Mouse (Mus musculus): ENCODE data around the gene Rnf13. TPM values are rescaled to one million over a fixed set of nuclear protein-coding genes. Genes with fewer than 3 reads are reported as not detected.
"Not testable (repeated sequence)": the region's sequence is repeated elsewhere in the genome, so short reads cannot be mapped to it uniquely, and the experiment has no call there.

Gene Rnf13
- polyA plus RNA-seq (2012; rRNA removed) = 19.9 and 33.8 TPM in 2 replicates

- under 1% methylated on average over 59 of the region's 59 CpGs for WGBS
Observed at GRCm38 (mm10) chr3:57735511-57736370, at the start of gene Rnf13. Gene Rnf13 (plus strand): TSS chr3:57736062.

GRCm38 (mm10) chr3:57691772-57692171 lies 44.1 kb upstream of the Rnf13 start:
- WGBS = 70% methylated on average over 4 of the region's 4 CpGs
- DNase-seq (ENCODE audit: low read depth, low spot score) = no peak

More at GRCm38 (mm10) chr3:57735511-57736370, at the start of gene Rnf13:
- DNase-seq (ENCODE audit: low read depth, low spot score) = peak; percentile 82

GRCm38 (mm10) chr3:57692719-57693118 lies 43.1 kb upstream of the Rnf13 start, which contains the start of gene Ankub1:
Gene Ankub1 (minus strand): TSS chr3:57692799.
- 36% methylated on average over 2 of the region's 2 CpGs for WGBS
- DNase-seq (ENCODE audit: low read depth, low spot score) = no peak

- DNase-seq (ENCODE audit: low read depth, low spot score) = no peak
- 72% methylated on average over 4 of the region's 4 CpGs for WGBS
Observed at GRCm38 (mm10) chr3:57696249-57696648, 39.6 kb upstream of the Rnf13 start.

GRCm38 (mm10) chr3:57696779-57697178 lies 39.1 kb upstream of the Rnf13 start:
- no peak for DNase-seq (ENCODE audit: low read depth, low spot score)
- WGBS = 77% methylated on average over 9 of the region's 9 CpGs

- WGBS = 66% methylated on average over 6 of the region's 6 CpGs
- no peak for DNase-seq (ENCODE audit: low read depth, low spot score)
Observed at GRCm38 (mm10) chr3:57714151-57714550, 21.7 kb upstream of the Rnf13 start.

GRCm38 (mm10) chr3:57732206-57732915 lies 3.5 kb upstream of the Rnf13 start:
- DNase-seq (ENCODE audit: low read depth, low spot score) = no peak
- 82% methylated on average over 5 of the region's 5 CpGs for WGBS

- WGBS = under 1% methylated on average over 13 of the region's 13 CpGs
- DNase-seq (ENCODE audit: low read depth, low spot score) = no peak
Observed at GRCm38 (mm10) chr3:57736419-57737095, 695 bp downstream of the Rnf13 start.

- no peak for DNase-seq (ENCODE audit: low read depth, low spot score)
- 80% methylated on average over 1 of the region's 1 CpGs for WGBS
Observed at GRCm38 (mm10) chr3:57739830-57740229, 4.0 kb downstream of the Rnf13 start.

- WGBS = 88% methylated on average over 3 of the region's 3 CpGs
- DNase-seq (ENCODE audit: low read depth, low spot score) = no peak
Observed at GRCm38 (mm10) chr3:57748576-57749267, 12.9 kb downstream of the Rnf13 start.

GRCm38 (mm10) chr3:57776915-57777314 lies 41.1 kb downstream of the Rnf13 start:
- DNase-seq (ENCODE audit: low read depth, low spot score) = no peak
- WGBS = 71% methylated on average over 2 of the region's 2 CpGs

- 77% methylated on average over 4 of the region's 4 CpGs for WGBS
- no peak for DNase-seq (ENCODE audit: low read depth, low spot score)
Observed at GRCm38 (mm10) chr3:57788472-57788871, 52.6 kb downstream of the Rnf13 start.

- WGBS = 86% methylated on average over 7 of the region's 7 CpGs
- no peak for DNase-seq (ENCODE audit: low read depth, low spot score)
Observed at GRCm38 (mm10) chr3:57789005-57789962, 53.4 kb downstream of the Rnf13 start.

- no peak for DNase-seq (ENCODE audit: low read depth, low spot score)
- 92% methylated on average over 3 of the region's 3 CpGs for WGBS
Observed at GRCm38 (mm10) chr3:57791104-57791503, 55.2 kb downstream of the Rnf13 start.

- not testable (repeated sequence) for DNase-seq (ENCODE audit: low read depth, low spot score)
- 63% methylated on average over 6 of the region's 6 CpGs for WGBS
Observed at GRCm38 (mm10) chr3:57795071-57795470, 59.2 kb downstream of the Rnf13 start.

GRCm38 (mm10) chr3:57815447-57815846 lies 79.6 kb downstream of the Rnf13 start:
- 88% methylated on average over 6 of the region's 6 CpGs for WGBS
- no peak for DNase-seq (ENCODE audit: low read depth, low spot score)

- 97% methylated on average over 3 of the region's 3 CpGs for WGBS
- no peak for DNase-seq (ENCODE audit: low read depth, low spot score)
Observed at GRCm38 (mm10) chr3:57825866-57826265, 90.0 kb downstream of the Rnf13 start.

- DNase-seq (ENCODE audit: low read depth, low spot score) = no peak
- WGBS = 94% methylated on average over 11 of the region's 11 CpGs
Observed at GRCm38 (mm10) chr3:57833585-57833984, 97.7 kb downstream of the Rnf13 start.

All from large intestine, adult 2 months (tissue).